Mouse (Mus musculus): ENCODE results near the gene Slc12a1.

Slc12a1 gene

DNA sequence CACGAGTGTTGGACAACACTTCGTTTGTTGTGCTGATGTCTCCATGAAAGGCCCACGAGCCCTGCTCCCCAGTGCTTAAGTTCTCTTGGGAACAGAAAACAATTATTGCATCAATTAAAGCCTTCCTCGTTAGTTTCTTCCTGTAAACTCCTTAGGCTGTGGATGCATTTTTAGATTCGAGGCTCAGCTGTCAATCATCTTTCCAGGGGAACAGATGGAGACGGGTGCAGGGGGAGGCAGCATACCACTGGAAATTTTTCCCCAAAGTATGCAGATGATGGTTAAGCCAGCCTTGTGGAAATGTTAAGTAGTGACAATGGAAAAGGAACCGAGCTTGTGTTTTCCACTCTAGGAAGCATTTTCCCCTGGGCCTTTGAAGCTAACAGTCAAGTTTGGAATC is 44.5 kb downstream of the Slc12a1 start:
- DNase-seq (ENCODE audit: extremely low read depth, insufficient read length, low spot score): no peak

DNA sequence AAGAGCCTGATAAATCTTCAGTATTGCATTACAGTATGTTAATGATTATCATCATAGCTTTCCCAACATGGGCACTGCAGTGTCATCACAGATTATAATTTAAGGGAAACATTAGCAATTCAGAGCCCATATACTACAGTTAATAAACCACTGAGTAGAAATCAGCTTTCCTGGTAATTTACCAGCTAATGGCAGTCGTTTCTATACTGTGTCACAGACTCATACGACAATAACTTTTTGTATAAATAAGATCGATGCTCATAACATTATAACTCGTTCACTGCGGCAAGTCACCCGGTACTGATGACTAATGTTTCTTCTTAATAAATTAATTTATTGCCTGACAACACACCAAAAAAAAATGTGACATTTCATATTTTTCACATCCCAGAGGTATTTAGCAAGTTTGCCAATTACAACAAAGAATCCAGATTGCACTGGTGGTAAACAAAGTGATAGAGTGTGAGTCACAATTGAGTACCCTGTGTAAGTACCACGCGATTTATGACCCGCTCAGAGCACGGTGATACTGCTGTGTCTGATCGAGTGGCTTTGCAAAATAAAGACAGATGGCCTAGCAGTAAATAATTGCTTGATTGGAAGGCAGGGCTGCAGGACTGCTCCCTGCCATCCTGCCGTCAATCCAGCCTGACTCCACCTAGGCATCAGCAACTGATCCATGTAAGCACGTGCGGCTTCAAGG is 56.7 kb downstream of the Slc12a1 start:
- peak; percentile 37 for DNase-seq (ENCODE audit: extremely low read depth, insufficient read length, low spot score)

DNA sequence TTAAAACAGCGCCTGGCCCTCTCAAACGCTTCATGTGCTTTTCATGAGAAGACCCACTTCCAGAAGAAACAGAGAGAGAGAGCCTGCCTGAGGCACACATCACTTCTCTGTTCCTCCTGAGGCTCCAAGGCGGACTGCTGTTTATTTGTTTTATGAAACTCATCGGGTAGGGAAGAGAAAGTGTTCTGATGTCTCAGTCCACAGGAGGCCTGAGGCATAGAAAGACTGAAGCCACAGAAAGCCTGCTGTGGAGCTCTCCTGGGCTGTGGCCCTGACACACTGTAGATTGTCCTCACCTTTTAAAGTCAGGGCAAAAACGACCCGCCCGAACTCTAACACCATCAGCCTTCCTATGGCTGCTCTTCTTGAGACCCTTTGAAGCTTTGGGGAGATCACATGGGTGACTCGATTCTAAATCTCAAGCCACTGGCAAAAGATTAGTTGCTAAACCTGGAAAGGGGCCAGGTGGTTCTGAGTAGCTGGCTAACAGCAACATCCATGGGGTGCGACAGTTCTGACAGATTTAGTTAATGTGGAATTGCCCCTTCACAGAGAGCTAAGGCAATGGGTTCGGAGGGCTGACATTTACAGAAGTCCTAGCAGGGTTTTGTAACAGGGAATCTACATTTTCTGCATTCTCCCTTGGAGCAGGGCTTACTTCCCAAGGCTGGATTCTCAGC is 59.7 kb downstream of the Slc12a1 start:
- DNase-seq (ENCODE audit: extremely low read depth, insufficient read length, low spot score): peak; percentile 21

DNA sequence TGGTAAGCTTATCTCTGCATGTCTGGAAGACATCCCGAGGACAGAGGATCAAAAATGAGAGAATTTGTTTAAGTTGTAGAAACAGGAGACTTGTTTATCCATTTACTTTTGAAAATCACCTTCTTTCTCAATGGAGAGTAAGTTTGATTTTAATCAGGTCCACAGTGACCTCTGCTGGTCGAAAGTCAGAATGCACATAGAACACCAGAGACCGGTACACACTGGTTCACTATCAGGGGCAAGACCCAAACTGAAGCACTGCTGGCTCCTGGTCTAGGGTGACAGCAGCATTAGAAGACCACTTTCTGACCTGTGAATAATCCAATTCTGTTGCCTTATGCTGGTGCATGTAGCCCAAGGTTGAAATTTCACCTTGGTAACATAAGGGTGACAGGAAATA is 62.3 kb downstream of the Slc12a1 start:
- DNase-seq (ENCODE audit: extremely low read depth, insufficient read length, low spot score): no peak

DNA sequence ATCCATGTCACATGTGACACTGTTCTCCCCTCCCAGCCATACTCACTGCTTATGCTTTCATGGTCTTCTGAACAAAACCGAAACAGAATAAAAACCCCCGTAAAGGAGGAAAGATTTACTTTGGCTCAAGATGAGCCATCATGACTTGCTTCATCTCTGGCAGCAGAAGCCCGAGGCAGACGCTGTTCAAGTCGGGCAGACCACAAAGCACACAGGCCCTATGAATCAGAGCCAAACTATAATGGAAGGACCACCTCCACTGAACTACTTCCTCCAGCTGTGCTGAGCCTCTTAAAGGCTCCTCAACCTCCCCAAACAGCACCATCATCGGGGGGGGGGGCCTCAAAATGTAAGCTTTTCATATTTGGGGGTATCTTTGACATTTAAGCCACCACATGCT is 65.0 kb downstream of the Slc12a1 start:
- peak; percentile 18 for DNase-seq (ENCODE audit: extremely low read depth, insufficient read length, low spot score)

DNA sequence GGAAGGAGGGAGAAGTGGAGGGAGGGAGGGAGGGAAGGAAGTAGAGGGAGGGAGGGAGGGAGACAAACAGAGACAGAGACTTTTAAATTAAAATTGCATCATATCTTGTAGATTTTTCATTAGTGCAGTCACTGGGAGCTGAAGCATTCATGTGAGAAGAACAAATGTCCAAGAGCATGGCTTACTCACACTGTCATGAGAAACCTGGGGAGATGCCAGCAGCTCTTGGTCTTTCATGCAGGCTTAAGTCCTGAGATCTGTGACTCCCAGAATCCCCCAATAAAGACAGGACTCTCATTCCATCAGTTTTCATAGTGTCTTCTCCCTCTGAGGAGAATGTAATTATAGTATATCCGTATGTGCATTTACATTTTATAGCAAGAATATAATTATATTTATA is 66.3 kb downstream of the Slc12a1 start:
- DNase-seq (ENCODE audit: extremely low read depth, insufficient read length, low spot score): no peak

DNA sequence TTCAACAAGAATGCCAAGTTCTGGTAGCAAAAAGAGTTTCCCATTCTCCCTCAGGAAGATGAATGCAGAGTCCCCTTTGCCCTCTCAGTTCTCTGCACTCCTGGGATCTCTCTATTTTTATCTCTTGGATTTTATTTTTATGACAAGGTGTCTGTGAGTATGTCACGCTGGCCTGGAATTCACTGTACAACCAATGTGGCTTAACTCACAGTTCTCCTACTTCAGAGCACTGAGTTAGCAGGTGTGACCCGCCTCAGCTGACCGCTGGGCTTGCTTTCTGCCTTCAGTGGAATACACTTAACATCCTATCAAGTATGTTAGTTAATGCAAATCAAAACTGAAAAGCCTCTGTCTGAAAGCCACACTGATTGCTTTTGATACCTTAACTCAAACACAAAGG is 67.0 kb downstream of the Slc12a1 start:
- DNase-seq (ENCODE audit: extremely low read depth, insufficient read length, low spot score): no peak

DNA sequence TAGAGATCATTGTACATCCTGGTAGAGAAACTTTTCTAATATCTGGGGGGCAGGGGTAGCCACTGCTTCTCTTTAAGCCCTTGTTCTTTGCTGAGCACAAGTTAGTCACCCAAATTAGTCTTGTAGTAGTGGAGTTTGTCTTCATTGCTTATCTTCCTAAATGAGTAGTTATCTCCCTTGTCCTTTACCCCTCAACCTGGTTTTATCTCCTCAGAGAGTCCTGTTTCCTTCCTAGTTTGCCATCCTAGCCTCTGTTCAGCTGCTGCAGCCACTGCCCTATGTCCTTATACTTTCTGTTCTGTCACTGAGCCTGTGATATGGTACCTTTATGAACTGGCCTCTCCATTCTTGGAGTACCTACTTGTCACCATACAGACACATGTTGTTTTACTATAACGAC is 69.4 kb downstream of the Slc12a1 start:
- DNase-seq (ENCODE audit: extremely low read depth, insufficient read length, low spot score): no peak

DNA sequence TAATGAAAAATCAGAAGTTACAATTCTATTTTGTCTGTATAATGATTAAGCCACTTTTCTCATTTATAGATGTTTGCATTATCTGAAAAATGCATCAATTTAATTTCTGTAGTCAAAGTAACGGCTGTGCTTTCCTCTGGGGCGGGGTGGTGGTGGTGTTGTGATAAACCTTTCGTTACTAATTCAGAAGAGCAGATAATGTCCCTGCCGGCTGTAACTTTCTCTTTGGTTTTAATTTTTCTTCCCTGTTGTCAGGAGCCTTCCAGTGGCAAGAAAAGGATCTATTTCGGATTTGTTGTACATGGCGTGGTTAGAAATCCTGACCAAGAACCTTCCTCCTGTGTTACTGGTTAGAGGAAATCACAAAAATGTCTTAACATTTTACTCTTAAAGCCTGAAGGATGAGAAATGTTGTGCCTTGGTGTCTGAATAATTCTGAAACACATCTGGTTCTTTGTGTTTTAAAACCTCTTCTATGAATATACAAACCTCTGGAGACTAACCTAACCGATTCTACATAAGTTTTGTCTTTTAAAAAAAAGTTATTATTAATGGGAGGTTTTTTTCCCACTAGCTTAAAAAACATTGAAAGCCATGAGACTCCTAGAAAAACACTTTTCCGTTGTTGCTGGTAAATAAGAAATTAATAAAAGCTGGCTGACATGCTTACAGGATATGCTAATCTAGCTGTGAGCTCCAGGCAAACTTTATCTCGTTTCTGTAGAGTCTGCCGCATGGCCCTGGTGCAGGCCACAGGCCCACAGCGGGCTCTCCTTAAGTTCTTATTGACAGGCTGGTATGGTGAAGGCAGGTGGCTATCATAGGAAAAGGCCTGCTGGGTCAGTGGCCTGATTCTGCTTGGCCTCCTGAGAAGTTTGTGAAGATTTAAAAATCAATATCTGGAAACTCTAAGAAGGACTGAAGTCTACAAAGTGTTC is 76.4 kb downstream of the Slc12a1 start:
- DNase-seq (ENCODE audit: extremely low read depth, insufficient read length, low spot score): no peak

DNA sequence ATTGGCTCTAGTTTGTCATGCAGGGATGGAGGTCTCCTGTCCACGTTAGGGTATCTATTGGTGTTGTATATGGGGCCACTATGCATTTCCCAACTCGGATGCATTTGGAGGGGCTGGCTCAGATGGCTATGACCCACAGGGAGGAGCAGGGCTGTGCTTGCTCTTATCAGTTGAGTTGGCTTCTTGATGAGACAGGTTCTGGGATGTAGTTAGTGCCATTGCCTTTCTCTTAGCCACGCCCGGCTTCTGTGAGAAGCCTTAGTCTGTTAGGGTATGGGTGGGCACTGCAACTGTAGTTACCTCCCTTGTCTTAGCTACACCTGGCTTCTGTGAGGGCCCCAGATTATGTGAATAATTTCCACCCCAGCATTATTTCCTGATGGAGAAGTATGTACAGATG is 79.9 kb downstream of the Slc12a1 start:
- DNase-seq (ENCODE audit: extremely low read depth, insufficient read length, low spot score): no peak

DNA sequence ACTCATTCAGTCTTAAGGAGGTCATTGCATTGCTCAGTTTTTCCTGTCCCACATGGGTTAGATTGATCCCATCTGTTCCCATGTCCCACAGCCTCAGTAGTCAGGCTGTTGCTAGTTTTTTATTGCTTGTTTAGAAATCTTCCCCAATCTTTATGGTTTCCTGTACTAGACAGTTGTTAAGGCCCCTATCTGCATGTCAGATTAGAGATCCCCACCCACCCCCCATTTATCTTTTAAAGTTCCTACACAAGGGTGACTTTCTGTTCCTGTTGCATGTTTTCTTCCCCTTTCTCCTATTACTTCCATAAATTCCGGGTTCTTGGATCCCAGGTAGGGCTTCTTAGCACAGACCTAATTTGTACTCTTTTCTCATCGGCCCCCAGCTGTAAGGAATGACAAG is 81.2 kb downstream of the Slc12a1 start:
- no peak for DNase-seq (ENCODE audit: extremely low read depth, insufficient read length, low spot score)

DNA sequence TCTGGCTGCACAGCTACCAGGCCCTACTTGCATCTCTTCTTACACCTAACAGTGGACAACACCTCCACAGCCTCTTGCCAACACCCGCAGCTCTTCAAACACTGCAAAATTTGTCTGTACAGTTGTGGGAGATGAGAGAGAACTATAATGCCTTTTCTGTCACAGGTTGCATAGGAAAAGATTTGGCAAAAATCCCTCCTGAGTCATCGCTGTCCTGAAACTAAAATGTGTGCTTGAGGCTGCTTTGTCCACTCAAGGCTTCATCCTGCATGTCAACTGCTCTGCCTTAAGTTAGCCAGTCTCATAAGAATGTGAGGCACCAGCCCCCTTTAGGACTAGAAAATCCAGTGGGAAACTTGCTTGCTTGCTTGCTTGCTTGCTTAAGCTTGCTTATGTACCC is 81.7 kb downstream of the Slc12a1 start:
- DNase-seq (ENCODE audit: extremely low read depth, insufficient read length, low spot score): no peak

DNA sequence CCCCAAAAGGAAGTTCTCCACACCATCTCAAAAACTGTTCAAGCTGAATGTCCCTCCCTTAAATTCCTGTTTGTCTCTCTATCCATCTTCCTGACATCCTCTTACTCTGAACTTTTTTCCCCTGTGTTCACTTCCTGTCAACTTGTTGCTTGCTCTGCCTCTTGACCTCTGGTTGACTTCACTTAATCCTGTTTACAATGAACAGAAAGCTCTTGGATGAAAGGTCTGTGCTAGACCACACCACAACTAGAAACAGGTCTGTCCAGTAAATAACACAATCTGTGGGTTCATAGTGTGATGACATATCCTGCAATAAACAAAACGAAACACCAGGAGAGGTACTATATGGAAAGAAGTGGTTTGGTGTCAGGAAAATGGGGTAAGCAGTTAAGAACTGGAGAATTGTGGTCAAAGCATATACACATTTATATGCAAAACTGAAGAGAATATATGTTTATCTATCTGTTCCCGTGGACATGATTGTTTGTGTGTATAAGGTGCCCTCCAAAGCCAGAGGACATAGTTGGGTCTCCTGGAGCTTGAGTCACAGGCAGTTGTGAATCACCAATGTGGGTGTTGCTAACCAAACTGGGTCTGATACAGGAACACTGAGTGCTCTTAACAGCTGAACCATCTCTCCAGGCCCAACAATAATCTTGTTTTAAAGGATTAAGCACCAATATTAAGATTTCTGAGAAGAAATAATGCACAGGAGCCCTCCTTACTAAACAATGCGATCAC is 93.4 kb downstream of the Slc12a1 start:
- no peak for DNase-seq (ENCODE audit: extremely low read depth, insufficient read length, low spot score)

DNA sequence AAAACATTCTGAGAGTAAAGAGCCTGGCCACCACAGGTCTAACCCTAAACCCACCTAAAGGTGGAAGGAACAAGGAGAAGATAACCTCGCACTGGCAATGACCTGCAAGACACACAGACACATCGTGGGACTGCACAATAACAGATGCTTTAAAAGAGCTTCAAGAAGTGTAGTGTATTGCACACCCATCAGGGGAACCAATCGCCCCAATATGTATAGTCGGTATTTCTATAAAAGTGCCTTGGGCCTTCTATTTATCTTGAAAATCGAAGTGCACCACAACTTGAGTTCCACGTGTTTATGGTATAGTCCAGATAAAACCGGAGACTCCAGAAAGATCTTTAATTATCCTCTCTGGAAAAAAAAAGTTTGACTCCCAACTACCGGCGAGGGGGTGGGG is 94.4 kb downstream of the Slc12a1 start:
- DNase-seq (ENCODE audit: extremely low read depth, insufficient read length, low spot score): no peak

DNA sequence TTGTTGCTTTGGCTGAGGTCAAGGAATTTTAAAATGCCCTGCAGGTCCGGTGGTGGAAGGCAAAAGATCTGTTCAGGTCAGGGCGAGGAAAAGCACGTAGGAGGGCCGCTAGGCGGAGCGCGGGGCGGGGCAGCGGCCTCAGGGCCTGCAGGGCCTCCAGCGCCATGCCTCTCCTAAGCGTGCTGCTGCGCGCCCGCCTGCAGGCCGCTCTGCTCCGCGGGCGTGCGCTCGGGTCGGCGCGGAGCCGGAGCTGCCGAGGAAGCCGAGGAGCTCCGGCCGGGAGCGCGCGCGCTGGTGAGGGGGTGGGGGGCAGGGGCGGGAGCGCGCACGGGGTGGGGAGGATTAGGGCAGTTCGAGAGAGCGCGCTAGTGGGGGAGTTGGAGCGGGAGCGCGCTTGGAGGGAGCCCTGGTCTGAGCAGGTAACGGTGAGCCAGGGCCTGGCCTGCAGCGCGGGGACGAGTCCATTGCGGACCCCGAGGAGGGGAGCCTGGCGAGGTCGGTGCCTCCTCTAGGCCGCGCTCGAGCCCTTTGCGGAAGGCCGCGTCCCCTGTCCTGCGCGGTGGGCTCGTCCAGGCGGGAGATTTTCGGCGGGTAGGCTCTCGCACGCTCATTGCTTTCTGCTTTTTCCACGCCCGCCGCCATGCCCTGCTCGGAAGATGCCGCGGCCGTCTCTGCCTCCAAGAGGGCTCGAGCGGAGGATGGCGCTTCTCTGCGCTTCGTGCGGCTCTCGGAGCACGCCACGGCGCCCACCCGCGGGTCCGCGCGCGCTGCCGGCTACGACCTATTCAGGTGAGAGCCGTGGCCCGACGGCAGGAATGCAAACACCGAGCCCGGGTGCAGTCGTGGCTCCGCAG is 95.0 kb downstream of the Slc12a1 start, which contains the start of gene Dut:
Gene Dut, plus strand, starts transcription at position 83 of the 854 bp plus-strand sequence.
- peak; percentile 99 for DNase-seq (ENCODE audit: extremely low read depth, insufficient read length, low spot score)

DNA sequence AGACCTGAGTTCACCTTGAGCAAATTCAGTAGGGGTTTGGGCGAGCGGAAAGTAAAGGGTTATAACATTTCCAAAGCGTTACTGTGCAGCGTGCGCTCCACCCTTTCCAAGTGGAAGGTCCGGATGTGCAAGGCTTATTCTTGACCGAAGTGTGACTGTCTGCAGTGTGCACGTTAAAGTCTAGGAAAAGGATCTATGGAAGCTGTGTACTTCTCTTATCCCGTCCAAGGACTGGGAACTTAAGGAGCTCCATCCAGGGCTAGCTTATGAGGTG is 95.6 kb downstream of the Slc12a1 start:
- no peak for DNase-seq (ENCODE audit: extremely low read depth, insufficient read length, low spot score)

DNA sequence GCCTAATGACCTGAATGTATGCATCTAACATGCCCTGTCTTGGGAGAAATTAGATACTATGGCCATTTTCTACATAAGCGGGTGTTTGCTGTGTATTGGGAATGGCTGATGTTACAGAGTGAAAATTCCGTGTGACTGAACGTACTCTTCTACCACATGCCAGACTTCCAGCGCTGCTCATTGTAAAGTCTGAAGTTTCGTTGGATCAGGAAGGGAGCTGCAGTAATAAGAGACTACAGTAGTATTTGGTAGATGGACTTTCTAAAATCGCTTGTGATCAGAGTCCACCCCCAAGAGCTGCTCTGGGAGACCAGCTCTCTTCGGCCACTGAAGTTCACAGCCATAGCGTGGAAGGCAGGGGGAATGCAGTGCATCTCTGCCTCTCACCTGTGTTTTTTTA is 96.0 kb downstream of the Slc12a1 start:
- DNase-seq (ENCODE audit: extremely low read depth, insufficient read length, low spot score): no peak

DNA sequence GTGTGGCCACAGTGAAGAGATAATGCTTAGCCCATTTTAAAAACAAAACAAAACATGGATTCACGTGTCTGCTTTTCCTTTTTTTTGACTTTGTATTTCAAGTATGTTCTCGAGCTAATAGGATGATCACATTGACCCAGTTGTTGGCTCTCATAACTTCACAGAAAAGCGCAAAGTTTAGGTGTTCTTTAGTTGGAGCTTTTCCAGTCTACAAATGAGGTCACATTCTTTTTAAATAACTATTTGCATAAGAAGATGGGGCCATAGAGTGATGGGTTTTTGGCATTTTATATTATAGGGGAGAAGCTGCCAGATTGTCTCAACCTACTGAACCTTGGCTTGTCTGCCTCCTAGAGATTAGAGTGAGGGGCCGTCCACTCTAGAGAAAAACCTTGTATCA is 97.0 kb downstream of the Slc12a1 start:
- DNase-seq (ENCODE audit: extremely low read depth, insufficient read length, low spot score): no peak

DNA sequence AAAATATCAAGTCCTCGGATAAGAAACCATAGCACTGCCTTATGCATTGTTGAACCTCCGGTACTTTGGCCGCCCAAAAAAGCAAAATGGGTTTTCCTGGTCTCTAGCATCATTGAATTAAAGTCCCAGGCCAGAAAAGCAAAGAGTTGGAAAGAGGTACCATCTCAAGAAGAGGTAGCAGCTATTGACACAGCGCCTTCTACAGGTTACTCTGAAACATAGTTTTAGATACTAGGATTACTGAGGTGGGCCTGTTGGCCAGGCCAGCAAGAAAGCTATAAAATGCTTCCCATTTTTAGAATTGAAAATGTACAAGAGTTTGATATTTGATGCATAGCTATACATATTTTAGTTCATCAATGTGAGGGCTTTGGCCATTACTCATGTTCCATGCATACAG is 97.6 kb downstream of the Slc12a1 start:
- no peak for DNase-seq (ENCODE audit: extremely low read depth, insufficient read length, low spot score)

DNA sequence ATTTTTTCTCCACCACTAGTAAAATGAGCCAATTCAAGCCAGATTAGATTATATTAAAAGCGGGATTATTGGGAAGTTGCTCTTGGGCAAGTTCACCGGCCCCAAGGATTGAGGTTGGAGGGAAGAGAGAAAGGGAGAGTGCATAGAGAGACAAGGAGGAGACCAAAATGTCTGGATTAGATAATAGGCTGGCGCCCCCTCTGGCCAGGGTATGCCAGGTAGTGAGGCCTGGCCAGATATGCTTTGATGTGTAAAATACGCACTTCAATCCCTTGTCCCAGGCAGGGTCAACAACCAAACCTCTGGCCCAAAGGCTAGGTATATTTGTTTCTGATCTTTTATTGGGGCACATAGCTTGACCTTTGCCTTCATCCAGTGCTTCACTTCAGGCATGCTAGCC is 99.5 kb downstream of the Slc12a1 start:
- no peak for DNase-seq (ENCODE audit: extremely low read depth, insufficient read length, low spot score)
